Mouse (Mus musculus) monocyte, adult 2 months (primary cell): Measurements from ENCODE around the gene Spry2.

ENCODE experiments used
- DNase-seq, 2 experiments: peaks; one replicate each; pipeline ENCODE4 v3.0.0; 2022; ENCODE audit warnings: low spot score in 2 of 2, low read depth in 1 of 2

Gene Spry2

GRCm38 (mm10) chr14:105896791-105897568, at the start of gene Spry2:
Gene Spry2, minus strand, starts transcription at chr14:105896819.
- no peak for DNase-seq

DNA sequence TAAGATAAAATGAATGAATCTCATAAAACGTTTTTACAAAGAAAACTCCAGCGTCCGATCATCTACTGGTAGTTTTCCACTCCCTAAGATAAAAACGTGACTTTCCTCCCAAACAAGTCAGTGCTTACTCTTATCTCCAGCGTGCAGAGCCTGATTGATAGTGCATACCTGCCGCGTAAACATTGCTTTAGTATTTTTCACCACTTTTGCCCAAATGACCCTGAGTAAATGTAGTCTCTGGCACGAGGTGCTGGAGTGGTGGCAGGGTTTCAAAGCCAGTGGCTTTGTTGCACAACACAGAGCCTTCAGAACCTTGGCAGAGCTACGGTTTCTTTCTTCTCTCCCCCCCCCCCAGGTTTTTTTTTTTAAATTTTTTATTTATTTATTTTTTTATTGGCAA, 44.7 kb upstream of the Spry2 start:
- DNase-seq: no peak

DNA sequence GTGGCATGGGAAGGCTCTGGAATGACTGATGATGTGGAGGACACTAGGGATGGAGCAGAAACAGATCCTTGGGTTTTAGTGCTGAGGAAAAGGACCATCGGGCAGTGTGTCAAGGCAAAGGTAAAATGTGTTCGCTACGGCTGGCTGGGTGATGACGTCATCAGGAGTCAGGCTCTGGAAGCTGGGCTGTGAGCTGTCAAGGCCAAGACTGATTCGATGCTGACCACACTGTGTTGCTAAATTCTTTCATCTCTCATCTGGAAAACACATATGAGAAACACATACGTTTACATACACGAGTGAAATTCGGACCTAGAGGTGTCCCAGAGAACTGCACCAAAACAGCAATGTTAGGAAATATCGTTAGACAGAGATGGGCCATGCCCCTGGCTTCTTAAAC, 30.1 kb upstream of the Spry2 start:
- DNase-seq: no peak

DNA sequence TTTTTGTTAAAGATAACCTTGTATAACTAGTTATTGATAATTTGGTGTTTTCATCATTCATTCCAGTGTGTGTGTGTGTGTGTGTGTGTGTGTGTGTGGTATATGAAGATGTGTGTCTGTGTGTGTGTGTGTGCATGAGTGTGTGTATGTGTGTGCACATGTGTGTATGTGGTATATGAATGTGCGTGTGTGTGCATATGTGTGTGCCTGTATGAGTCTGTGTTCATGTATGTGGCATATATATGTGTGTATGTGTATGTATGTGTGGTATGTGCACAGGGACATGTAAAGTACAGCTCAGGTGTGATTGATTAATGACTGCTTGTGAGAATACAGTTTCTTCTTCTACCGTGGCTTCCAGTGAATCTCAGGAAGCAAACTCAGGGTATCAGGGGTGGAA, 28.7 kb upstream of the Spry2 start:
- DNase-seq: no peak

- DNase-seq: no peak
Observed at GRCm38 (mm10) chr14:105924712-105925111, 28.1 kb upstream of the Spry2 start.

- no peak for DNase-seq
Observed at GRCm38 (mm10) chr14:105922874-105923273, 26.3 kb upstream of the Spry2 start.

DNA sequence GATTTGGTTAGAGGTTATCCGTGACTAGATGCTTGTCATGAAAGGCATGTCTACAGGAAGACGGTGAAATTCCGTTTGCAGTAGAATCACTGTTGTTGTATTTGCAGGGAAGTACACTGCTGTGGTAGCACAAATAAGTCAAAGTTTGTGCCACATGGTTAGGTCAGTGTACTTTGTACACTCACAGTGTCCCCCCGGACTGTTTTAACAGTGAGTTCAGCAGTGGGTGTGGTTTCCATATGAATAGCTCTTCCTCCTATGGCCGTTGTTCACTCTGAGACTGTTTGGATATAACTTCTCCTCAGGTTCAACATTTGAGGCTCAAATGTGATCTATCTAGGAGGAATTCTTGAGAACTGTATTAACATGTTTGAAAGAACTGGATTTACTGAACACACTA, 25.8 kb upstream of the Spry2 start:
- DNase-seq: no peak

- DNase-seq: no peak
Observed at GRCm38 (mm10) chr14:105921217-105921695, 24.6 kb upstream of the Spry2 start.

GRCm38 (mm10) chr14:105920395-105921216, 24.0 kb upstream of the Spry2 start:
- DNase-seq: no peak

DNA sequence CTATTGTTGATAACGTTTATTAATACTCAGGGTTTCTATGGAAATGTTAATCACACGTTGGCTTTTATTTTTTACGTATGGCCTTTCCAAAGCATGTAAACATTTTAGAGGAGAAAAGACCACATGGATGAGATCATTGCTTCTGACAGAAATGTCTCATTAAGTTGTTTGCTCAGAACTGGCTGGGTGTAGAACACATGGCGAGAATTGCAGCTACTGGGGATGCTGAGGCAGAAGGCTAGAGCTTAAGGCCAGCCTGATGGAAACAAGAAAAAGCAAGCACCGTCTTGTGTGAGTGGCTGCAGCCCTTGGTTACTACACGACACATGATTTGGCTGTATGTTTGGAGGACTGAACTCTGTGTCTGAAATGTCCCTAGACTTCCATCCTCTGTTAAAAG, 10.6 kb upstream of the Spry2 start:
- DNase-seq: no peak

DNA sequence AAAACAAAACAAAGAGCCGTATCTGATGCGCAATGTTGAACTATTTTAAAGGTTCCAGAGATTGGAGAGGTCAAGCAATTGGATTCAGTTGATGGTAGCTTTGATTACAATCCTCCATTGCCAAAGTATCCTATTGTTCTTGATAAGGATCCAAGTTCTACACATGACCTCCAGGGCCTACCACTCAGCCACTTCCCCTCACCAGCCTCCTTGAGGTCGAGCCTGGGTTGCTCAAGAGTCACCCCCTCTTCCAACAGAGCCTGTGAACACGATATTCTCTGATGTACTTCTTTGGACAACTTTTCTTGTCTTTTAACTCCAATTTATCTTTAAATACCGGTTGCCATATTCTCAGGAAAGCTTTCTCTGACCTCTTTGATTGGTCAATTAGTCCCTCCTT, 9.3 kb upstream of the Spry2 start:
- DNase-seq: no peak

DNA sequence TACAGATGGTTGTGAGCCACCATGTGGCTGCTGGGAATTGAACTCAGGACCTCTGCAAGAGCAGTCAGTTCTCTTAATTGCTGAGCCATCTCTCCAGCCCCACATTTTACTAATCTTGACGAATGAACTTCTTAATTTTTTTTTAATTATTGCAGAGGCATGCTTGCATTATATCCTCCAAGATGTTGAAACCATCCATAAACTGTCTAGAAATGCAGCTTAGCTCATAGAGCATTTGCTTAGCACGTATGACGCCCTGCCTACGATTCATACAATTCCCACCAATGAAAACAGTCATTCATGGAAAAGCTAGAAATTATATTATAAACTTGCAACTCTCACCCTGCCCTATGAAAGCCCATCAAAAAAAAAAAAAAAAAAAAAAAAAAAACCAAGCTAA, 8.9 kb upstream of the Spry2 start:
- no peak for DNase-seq

DNA sequence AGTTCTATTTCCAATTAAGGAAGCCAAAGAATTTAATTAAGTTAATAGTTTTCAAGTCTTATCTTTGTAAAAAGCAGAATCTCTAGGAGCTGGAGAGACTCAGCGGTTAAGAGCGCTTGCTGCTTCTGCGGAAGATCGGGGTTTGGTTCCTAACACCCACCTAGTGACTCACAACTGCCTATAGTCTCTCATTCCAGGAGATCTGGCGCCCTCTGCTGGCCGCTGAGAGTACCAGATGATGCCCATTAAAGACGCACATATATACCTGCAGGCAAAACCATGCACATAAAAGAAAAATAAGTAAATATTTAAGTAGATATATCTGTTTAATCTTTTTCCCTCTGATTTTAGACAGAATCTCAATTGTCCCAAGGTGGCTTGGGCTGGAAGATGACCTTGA, 6.2 kb upstream of the Spry2 start:
- no peak for DNase-seq

DNA sequence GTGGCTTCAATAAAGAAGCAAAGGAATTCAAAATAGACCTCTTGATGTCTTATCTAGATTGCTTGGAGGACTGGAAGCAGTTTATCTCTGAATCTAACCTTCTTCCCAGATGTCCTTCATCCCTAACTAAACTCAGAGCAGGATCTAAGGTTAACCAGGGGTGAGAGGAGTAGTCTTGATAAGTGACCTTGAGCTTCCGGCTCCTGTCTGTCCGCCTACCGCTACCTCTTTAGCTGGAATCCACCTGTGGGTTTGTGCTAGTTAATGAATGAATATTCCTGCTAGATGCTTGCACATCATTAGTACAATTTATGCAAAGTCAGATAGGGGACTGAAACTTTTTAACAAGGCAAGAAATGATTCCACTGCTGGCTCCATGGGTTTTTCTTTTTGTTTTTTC, 4.2 kb upstream of the Spry2 start:
- DNase-seq: no peak

GRCm38 (mm10) chr14:105899116-105899515, 2.5 kb upstream of the Spry2 start:
- DNase-seq: no peak

GRCm38 (mm10) chr14:105898266-105899111, 1.9 kb upstream of the Spry2 start:
- peak in 1 of 2 experiments; percentile 50 for DNase-seq

DNA sequence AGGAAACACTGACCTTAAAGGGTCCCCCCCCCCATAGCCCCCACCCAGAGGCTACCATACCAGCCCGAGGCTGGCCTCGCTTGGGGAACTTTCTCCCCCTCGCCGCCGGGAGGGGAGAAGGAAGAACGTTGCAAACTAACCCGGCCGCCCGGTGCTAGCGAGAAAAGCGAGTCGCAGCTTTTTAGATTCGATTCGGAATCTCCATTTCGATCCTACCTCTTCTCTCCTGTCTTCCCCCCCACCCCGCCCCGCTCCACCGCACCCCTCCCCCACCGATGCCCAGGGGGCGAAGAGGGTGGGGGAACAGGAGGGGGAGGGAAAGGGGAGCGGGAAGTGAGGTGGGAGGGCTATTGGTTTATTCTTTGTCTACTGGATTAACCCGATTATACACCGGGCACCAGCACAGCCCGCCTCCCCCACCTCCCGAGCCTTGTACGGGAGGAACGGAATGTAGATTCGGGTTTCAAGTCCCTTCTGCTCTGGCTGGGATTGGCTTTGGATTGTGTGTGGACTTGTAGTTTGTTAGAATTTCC, 1.0 kb upstream of the Spry2 start:
- DNase-seq: no peak

DNA sequence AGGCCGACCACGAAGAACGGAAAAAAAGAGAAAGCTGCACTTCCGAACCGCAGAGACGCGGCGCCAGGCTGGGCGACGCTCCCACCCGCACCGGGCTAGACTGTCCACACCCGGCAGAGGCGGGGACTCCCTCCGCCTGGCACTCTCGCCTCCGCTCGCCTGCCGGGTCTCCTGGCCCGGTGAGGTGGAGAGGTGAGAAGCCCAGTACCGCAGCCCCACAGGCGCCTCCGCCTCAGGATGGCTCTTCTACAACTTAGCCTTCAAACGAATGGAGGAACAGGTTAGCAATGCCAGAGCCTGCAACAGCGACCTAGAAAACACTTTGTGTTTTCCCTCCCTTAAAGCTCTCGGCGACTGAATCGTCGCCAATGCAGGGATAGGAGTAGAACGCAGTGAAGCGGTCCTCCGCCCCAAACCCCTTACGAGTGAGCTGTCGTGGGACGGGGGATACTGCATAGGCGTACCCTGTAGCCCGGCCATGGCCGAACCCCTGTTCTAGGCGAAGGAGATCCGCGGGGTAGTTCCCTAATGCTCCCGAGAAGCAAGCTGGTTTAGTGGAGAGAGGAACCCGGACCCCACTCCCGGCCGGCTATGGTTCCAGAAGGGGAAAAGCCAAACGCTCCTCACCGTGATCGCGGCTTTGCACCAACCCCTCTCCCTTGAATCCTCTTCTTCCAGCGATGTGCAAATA, 513 bp downstream of the Spry2 start:
- no peak for DNase-seq

DNA sequence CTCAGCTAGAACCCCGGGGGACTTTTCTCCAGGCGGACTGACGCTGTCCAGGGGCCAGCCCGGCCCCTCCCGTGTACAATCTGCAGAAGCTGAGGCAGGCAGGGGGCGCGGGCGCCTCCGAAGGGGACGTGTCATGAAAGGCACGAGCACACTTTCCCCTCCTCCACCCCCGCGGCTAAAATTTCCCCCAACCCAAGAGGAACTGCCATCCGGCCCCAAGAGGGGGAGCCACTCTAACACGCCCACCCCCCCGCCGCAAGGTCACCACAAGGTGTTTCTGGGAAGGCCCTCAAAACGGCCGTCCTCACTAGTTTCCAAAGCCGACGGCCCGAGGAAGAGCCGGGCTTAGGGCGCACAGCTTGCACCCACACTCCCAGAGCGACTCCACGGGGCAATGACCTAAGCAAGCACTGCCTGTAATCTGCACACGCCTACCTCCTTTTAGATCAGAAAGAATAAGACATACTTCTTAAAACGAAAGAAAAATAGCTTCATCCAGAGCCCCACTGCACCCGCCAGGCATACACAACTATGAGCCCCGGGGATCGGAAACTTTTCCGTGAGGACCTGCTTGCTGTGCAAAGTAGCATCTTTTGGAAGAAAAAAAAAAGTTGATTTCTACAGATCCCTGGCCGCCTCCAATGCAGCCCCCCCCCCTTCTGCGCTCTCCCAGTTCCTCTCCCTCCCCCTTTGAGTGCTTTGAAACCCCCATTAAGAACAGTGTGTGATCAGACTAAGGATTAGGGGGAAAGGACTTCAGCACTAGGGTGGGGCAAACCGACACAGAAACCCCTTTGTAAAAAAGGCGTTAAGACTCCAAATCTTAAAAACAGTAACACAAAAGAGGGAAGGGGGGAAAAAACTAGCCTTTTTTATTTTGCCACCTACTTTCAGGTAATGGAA, 1.4 kb downstream of the Spry2 start:
- no peak for DNase-seq

DNA sequence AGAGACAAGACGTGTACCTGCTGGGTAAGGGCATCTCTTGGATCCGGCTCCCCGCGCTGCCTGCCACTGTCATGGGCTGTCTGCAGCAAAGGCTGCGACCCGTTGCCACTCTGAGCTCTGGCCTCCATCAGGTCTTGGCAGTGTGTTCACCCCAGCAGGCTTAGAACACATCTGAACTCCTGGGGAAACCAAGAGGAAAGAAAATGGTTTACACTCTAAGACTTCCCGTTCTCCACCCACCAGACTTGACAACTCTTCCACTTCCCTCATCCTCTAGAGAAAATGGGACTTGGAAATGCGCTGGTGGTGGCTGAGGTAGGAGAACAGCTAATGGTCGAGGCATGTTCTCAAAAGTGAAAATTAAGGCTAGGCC, 3.0 kb downstream of the Spry2 start:
- no peak for DNase-seq
